Mouse (Mus musculus): ENCODE data around the gene Cdk1.

GRCm38 (mm10) chr10:69342328-69342727 lies 10.4 kb downstream of the Cdk1 start:
- TF ChIP-seq CTCF (conservative IDR thresholded peaks at IDR 0.05; ENCODE audit: low read length) (no peak), NANOG (IDR thresholded peaks at IDR 0.05; ENCODE audit: borderline replicate concordance, low read length) (no peak), POU5F1 (IDR thresholded peaks at IDR 0.05; ENCODE audit: borderline replicate concordance, low read length) (no peak)
